Mouse (Mus musculus) heart, postnatal 25 days (tissue): ENCODE measurements at regions not wholly inside any gene's neighbourhood (a gene's known extent, or its start where the extent isn't known, plus 50 kb on each side); places are given as distances from the start of the nearest gene placed in this dataset.

Experiments used
- DNase-seq: peaks from one replicate; pipeline ENCODE4 v3.0.0; 2022; ENCODE audit warnings: low spot score
- intact Hi-C: fragments of 180-260 bp; cut with DNase I; formaldehyde crosslinking; loops from one replicate; pipeline ENCODE4 v1.15.1; 2025

- intact Hi-C loops, result no loop called here
- no peak for DNase-seq
These were observed 162.8 kb upstream of the Bmp4 start for GRCm38 (mm10) chr14:46553239-46553638.

DNA sequence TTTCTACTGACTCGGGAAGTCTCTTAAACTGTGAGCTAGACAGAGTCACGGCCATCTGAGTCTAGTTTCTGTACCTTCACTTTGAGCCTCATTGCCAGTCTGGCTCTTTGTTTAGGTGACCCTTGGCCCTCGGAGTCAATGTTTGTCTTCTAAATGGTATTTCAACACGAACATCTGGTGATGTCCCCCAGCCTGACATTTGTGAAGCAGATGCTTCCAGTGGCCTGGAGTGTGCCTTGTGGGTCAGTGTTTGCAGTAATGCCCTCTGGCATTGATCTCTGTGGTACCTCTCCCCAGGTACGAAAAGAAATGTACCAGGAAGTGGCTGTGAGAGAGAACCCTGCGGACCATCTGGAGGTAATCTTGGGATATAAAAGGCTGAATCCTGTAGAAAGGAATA is 155.7 kb upstream of the Bmp4 start:
- no peak for DNase-seq
- intact Hi-C loops, result no loop called here

DNA sequence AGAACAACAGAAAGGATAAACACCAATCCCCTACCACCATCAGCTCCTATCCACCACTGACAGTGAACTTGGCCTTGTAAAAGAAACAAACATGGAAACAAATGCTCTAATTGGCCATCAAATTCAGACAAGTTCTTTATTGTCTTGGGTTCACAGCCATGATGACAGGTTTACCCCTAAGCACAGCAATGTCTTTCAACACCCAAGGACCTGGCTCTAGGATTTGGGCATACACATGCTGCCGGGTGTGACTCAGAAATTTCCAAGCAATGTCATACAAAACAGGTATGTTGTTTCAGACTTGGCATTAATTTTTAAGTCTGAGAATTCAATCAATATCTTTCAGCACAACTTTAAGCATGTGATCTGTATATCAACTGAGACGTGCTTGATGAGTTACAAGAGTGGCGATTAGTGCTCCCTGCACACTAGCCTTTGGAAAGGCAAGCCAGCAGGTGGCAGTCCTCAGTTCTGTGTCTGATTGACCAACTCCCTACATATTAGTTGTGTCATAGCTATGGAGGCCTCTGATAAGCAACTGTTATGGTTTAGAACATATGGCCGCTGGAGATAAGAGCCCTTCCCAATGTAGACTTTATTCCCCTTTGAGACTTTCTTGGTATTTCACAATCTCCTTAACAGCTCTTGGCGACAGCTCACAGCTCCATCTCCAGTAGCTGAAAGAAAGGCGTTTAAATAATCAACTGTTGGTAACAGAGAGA is 149.2 kb upstream of the Bmp4 start:
- intact Hi-C loops, result no loop called here
- no peak for DNase-seq

DNA sequence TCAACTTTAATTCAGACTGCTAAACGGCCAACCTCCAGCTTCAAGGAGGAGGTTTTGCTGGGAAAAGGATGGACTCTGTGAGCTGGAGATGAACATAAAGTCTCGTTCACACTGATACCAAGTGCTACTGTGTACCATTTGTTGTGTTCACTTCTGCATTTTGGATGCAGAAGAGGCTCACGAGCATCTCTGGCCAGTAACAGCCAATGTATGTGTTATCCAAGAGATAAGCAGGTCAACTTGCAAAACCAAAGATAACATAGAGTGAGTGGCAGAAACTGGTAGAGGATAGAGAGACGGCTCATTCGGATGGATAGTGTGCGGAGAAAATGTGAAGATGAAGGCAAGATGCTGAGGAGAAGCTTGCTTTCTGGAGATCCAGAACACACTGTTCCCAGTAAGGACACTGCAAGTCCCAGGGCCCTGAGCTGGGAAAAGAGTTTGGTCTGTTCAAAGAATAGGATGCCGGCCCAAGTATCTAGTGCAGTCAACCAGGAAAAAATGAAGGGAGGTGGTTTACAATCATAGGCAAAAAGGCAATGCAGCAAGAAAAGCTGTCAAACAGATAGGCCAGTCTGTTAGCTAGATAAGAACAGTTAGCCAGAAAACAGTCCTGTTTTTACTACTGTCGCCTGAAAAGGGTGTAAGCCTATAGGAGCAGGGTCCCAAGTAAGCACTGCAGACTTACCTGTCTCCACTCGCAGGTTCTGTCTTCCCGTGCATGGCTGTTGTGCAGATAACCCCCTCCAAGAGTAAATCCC is 145.7 kb upstream of the Bmp4 start:
- intact Hi-C loops, result no loop called here
- no peak for DNase-seq

DNA sequence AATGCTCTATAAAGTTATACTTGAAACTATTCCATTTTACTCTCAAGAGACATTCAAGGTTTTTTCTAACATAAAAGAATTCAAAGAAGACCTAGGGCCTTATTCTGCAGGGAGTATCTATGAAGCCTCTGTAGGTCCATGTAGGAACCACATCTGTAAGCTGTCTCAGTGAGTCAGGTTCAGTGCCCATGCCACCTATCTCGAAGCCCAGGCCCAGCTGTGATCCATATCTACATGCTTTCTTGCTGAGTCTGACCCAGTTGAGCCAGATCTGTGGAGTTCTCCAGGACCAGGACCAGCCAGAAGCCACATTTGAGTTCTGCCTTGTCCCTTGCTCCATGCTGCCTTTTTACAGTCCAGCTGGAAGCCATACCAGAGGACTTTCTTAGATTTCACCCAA is 142.2 kb upstream of the Bmp4 start:
- intact Hi-C loops, result no loop called here
- no peak for DNase-seq

- intact Hi-C loops, result no loop called here
These were observed 140.0 kb upstream of the Bmp4 start for GRCm38 (mm10) chr14:46530452-46530851.

DNA sequence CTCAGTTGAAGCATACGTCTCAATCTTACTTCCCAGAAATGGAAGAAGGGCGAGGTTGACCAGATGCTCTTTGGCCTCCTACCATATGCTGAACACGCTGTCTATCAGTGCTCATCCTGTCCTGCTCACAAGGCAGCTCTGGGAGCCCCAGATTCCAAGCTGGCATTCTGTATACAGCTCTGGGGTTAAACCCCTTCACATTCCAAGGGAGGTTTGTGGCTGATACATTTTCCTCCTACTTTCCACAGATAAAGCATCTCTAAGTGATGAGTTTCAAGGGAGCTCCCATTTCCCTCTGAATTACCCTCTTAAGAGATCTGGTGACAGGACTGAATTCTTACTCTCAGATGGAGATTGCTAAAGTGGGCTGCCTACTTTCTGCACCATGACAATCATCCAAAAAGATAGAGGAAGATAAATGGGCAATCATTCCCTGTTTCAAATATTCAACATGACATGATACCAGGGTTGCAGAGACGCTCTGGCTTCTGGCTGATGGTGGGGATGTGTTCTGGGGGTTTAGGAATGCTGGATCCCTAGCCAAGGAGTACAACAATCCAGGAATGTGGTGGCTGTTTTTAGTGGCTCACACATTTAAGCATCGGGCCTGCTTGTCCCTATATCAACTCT is 138.7 kb upstream of the Bmp4 start:
- DNase-seq, result no peak
- intact Hi-C loops, result no loop called here

More at GRCm38 (mm10) chr14:46530452-46530851, 140.0 kb upstream of the Bmp4 start:
- DNase-seq, result no peak

DNA sequence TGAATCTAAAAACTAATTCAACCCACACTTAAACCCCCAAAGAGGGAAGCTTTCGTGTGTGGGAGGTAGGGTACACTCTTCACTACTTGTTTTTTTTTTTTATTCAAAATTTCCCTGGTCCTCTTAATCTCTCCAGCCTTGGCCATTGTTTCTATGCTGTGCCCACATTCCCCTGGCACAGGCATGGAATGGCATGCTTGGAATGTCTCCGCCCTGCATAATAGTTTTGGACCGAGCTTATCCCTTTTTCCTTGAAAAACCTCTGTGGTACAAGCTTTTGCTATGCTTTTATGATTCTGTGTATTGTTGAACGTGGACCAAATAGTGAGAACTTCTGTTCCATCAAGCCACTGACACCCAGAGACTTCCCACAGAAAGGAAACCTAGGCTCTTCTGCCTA is 126.8 kb upstream of the Bmp4 start:
- DNase-seq, result no peak
- intact Hi-C loops, result no loop called here

GRCm38 (mm10) chr14:46516285-46516684 is 125.8 kb upstream of the Bmp4 start:
- intact Hi-C loops, result no loop called here
- DNase-seq, result no peak

DNA sequence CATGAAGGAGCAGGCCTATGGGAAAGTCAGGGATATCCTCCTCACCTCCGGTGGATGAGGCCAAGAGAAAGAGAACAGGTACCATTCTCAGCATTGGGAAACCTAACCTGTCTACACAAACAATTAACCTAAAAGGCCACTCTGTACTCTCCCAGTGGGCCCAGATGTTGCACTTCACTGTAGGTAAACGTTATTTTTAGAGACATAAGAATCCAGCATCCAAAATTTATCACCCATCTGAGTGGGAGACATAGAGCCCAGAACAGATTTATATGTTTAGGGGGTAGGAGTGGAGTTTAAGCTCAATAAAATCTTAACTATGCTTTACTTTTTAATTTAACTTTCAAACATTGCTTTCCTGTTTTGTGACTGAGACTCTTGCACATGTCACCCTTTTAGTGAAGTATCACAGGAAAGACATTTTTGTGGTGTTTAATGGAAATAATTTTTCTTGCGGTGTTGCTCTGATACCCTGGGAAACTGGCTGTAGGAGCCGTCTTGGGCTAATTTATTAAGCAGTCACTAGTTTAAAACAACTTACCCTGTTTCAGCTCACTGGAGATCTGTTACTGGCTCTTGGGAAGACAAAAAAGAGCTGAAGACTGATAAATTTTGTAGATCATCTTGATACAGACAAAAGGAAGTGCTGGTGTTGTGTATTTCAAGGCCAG is 123.9 kb upstream of the Bmp4 start:
- intact Hi-C loops, result no loop called here

GRCm38 (mm10) chr14:46512118-46512517 is 121.6 kb upstream of the Bmp4 start:
- intact Hi-C loops, result no loop called here
- DNase-seq, result no peak

More for the DNA sequence above, 123.9 kb upstream of the Bmp4 start:
- no peak for DNase-seq

- DNase-seq, result no peak
- intact Hi-C loops, result no loop called here
These were observed 118.4 kb upstream of the Bmp4 start for GRCm38 (mm10) chr14:46508871-46509270.

DNA sequence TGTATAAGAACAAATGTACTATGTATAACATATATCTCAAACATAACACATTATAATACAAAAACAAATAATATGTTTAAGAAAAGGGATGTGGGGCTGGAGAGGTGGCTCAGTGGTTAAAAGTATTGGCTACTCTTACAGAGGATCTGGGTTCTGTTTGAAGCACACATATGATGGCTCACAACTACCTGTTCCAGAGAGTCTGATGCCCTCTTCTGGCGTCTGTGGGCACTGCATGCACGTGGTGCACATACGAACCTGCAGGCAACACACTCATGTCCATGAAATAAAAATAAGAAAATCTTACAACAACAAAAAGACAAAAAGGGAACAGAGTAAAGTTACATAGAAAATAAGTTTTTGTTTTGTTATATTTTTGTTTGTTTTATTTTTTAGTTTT is 114.8 kb upstream of the Bmp4 start:
- DNase-seq, result no peak
- intact Hi-C loops, result no loop called here

DNA sequence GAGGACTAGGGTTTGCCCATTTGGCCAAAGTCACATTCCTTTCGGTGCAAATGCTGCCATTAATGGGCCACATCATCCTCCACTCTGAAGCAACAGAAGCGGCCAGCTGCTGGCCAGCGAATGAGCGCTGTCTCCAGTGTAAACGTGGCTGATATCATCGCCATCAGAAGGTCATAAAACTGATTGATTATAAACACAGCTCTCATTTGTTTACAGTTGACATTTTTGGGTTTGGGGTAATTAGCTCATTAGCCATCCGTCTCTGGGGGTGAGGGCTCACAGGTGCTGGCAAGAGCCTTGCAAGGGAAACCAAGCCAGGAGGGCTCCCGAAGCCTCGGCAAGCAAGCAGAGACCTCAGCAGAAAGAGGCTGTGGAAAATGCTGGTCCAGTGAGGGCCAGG is 101.1 kb upstream of the Bmp4 start:
- DNase-seq, result no peak
- intact Hi-C loops, result no loop called here

DNA sequence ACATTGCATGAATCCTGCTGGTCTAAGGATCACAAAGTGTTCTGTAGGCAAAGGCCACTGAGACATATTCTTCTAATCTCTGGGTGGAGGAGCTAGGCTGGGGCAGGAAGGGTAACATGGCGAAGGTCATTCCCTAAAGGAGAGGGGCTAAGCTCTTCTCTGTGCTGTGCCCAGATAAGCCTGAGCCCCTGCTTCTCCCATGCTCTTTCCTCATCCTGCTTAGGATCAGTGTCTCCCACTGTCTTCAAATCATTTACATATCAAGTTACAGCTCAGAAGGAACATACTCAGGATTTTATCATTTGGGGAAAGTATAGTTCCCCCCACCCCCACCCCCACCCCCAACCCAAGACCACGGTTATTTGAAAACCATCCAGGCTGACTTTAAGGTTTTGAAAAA is 100.7 kb upstream of the Bmp4 start:
- intact Hi-C loops, result no loop called here
- DNase-seq, result no peak

- DNase-seq, result no peak
- intact Hi-C loops, result no loop called here
These were observed 97.1 kb upstream of the Bmp4 start for GRCm38 (mm10) chr14:46487551-46487950.

DNA sequence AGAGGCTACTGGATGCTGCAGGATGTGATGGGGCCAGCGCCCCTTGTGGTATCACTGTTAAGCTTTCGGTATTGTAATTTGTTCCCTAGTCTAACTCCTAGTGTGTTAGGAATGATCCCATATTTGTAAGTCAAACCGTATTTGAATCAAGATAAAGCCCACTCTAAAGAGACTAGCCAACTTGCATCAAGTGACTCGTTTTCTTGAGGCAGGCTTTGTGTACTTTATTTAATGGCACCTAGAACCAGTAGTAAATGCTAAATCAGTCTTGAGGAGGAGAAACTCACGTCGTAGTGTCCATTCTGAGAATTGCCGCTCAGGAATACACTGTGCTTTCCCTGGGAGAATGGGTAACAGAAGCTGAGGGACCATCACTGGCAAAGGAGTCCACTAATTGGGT is 89.9 kb upstream of the Bmp4 start:
- intact Hi-C loops, result no loop called here
- no peak for DNase-seq

DNA sequence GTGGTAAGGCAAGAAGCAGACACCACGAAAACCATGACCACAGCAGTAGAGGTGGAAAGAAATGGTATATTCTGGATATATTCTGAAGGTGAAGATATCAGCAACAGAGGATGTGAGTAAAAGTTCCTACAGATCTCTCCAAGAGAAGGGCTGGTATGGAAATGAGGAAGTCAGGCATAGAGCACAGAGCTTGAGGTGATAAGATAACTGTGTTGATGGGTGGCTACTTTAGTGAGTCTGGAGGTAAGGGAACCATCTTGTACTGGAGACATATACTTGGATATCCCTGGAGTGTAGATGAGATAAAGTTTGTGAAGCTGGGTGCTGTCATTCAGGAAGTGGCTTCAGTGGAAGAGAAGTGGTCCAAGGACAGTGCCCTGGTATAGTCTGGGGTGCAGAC is 85.5 kb upstream of the Bmp4 start:
- intact Hi-C loops, result no loop called here
- no peak for DNase-seq

DNA sequence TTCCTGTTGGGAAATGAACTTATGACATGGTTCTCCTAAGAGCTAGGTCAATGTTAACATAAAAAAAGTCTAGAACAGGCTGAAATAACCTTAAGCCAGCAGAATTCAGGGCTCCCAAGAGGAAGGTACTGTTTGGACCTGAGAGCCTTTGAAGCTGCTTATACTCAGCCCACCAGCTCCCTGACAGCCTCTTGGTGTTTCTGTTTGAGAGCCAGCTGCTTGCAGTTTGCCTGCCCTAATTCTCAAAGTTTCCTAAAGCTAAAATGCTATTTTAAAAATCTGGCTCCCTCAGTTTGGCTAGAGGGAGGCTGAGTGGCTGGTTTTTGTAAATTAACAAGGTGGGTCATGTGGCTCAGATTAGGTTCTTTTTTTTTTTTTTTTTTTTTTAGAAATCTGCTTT is 72.5 kb upstream of the Bmp4 start:
- intact Hi-C loops, result no loop called here

DNA sequence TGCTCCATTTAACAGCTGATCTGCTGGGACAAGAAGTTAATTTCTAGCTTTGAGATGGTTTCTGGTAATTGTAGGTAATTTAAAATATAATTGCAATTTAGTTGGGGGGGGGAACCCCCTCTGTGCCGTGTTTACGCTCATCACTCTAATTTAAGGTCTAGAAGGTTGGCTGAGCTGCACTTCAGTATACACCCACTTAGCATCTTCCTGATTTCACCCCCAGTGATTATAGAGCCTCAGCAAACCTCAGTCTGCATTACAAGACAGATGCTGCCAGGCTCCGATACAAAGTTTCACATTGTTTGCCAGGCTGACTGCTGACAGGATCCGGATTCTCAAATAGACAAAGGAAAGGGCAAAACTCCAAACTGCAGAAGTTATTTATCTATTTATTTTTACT is 71.5 kb upstream of the Bmp4 start:
- intact Hi-C loops, result no loop called here
- no peak for DNase-seq

More for the DNA sequence above, 72.5 kb upstream of the Bmp4 start:
- DNase-seq, result no peak

- no peak for DNase-seq
- intact Hi-C loops, result loop anchor here (5.0 kb wide), 1 partner anchor 48 kb away; no protein-coding TSS in a partner anchor
These were observed 64.0 kb upstream of the Bmp4 start for GRCm38 (mm10) chr14:46454500-46454899.
